Mouse (Mus musculus) intestine, postnatal 0 days (tissue): Measurements from ENCODE around the gene Stk19. TPM values are rescaled to one million over a fixed set of nuclear protein-coding genes. Genes with fewer than 3 reads are reported as not detected.
A peak's percentile ranks its signal among the peaks of the same experiment; 100 is the strongest.
"Not testable (repeated sequence)": the region's sequence is repeated elsewhere in the genome, so short reads cannot be mapped to it uniquely, and the experiment has no call there.

Experiments
- ATAC-seq: fragments of 200-750 bp; cut with Nextera tagmentation; 2 replicates; pipeline ENCODE4 v1.8.0; 2017; ENCODE audit warnings: mild to moderate bottlenecking, moderate TSS enrichment, moderate library complexity
- H3K27ac ChIP-seq: fragments of 300-500 bp; sonication (generic); 2 replicates; pipeline ENCODE4 v1.5.1; 2014; ENCODE audit warnings: mild to moderate bottlenecking, low read depth, low read length, moderate library complexity
- H3K27me3 ChIP-seq: fragments of 300-500 bp; sonication (generic); replicated peaks from 2 replicates; pipeline ENCODE4 v1.6.1; 2014; ENCODE audit warnings: low read length, mixed read lengths; ENCODE audit not compliant: control insufficient read depth, insufficient read depth
- H3K36me3 ChIP-seq: fragments of 300-500 bp; sonication (generic); 2 replicates; pipeline ENCODE4 v1.6.1; 2014; ENCODE audit warnings: mild to moderate bottlenecking, moderate library complexity; ENCODE audit not compliant: control insufficient read depth, insufficient read depth
- H3K4me1 ChIP-seq: fragments of 300-500 bp; sonication (generic); replicated peaks from 2 replicates; pipeline ENCODE4 v1.6.1; 2014; ENCODE audit warnings: antibody characterized with exemption, low read length, mixed read lengths; ENCODE audit not compliant: control insufficient read depth, insufficient read depth
- H3K4me2 ChIP-seq: fragments of 300-500 bp; sonication (generic); replicated peaks from 2 replicates; pipeline ENCODE4 v1.6.1; 2014; ENCODE audit warnings: low read depth, mild to moderate bottlenecking, moderate library complexity
- H3K4me3 ChIP-seq: fragments of 300-500 bp; sonication (generic); 2 replicates; pipeline ENCODE4 v1.5.1; 2014; ENCODE audit warnings: low read depth, low read length
- H3K9ac ChIP-seq: fragments of 300-500 bp; sonication (generic); 2 replicates; pipeline ENCODE4 v1.6.1; 2014; ENCODE audit warnings: mild to moderate bottlenecking, low read depth, low read length
- H3K9me3 ChIP-seq: fragments of 300-500 bp; sonication (generic); 2 replicates; pipeline ENCODE4 v1.6.1; 2016; ENCODE audit warnings: mixed run types; ENCODE audit not compliant: control insufficient read depth
- CTCF ChIP-seq: sonication (generic); IDR thresholded peaks from 2 replicates; pipeline ENCODE4 v1.5.1; 2016; ENCODE audit warnings: low read depth, mild to moderate bottlenecking, control low read depth, antibody characterized with exemption, moderate library complexity
- WGBS: fragments of 180-500 bp; shearing (Covaris S2); extraction: QIAGEN DNeasy Blood & Tissue Kit; methylation state at CpG from one replicate; pipeline ENCODE4 v1.1.7; 2014; 5-methylcytosine and 5-hydroxymethylcytosine counted together
- polyA plus RNA-seq: library from polyadenylated mRNA; unstranded; fragments of >200 nt; fragmentation: Nextera tagmentation; extraction: Ambion mirVana; gene quantifications from 2 replicates; pipeline ENCODE4 v1.2.1, GENCODE M21; 2015

Gene Stk19
- polyA plus RNA-seq, 1 experiment from 2014 or later, result 29.1 TPM

DNA sequence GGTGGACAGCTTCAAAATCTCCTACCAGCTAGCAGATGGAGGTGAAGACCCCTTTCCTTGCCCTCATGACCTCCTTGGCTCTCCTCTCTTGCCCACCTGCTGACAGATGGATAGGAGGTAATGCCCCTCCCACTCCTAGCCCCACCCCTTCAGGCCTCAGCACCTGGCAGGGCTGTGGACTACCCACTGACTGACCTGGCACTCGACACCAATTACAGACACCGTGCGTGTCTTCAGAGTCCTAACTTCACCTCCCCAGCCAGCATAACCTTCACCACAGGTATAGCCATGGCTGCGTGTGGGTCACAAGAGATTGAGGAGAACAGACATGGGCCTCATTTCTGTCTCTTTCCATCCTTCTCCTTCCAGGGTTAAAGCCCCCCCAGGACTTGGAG, 37.2 kb downstream of the Stk19 start:
- Histone ChIP-seq H3K4me3 (no peak overlapping the region), H3K27me3 (no peaks in the 10 kb centered on the region), H3K9ac (no peak overlapping the region), H3K27ac (no peak overlapping the region), H3K4me2 (no peak overlapping the region), H3K36me3 (no peaks in the 10 kb centered on the region), H3K9me3 (no peaks in the 10 kb centered on the region), H3K4me1 (no peaks in the 10 kb centered on the region)
- no peak for ATAC-seq
- WGBS, result 83% methylated on average over 4 of the region's 4 CpGs
- TF ChIP-seq CTCF, result no peak

DNA sequence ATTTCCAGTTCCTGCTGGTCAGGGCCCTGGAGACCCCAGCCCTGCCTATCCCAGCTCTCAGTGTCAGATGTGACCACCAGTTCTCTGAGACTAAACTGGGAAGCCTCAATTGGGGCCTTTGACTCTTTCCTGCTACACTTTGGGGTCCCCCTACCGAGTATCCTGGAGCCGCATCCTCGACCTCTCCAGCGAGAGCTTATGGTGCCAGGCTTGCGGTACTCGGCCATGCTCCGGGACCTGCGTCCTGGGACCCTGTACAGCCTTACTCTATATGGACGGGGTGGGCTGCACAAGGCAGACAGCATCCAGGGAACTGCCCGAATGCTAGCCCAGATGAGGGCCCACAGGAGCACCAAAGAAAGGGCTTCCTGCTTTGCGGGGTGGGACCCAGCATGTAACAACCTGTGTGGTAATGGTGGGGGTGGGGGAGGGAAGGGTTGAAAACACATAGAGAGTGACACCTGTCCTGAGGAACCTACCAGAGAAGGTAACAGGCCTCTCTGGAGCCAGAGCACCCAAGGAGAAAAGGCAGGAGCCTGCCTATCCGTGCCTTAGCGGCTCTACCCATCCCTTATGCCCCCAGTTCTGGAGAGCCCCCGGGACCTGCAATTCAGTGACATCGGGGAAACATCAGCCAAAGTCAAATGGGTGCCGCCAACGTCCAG, 37.7 kb downstream of the Stk19 start:
- H3K4me2 ChIP-seq, result no peak overlapping the region
- H3K9ac ChIP-seq, result no peak overlapping the region
- 92% methylated on average over 14 of the region's 17 CpGs for WGBS
- H3K27ac ChIP-seq, result no peak overlapping the region
- H3K27me3 ChIP-seq, result no peaks in the 10 kb centered on the region
- H3K4me1 ChIP-seq, result no peaks in the 10 kb centered on the region
- TF ChIP-seq CTCF, result no peak
- no peaks in the 10 kb centered on the region for H3K9me3 ChIP-seq
- no peak for ATAC-seq
- H3K36me3 ChIP-seq, result no peaks in the 10 kb centered on the region
- H3K4me3 ChIP-seq, result no peak overlapping the region

DNA sequence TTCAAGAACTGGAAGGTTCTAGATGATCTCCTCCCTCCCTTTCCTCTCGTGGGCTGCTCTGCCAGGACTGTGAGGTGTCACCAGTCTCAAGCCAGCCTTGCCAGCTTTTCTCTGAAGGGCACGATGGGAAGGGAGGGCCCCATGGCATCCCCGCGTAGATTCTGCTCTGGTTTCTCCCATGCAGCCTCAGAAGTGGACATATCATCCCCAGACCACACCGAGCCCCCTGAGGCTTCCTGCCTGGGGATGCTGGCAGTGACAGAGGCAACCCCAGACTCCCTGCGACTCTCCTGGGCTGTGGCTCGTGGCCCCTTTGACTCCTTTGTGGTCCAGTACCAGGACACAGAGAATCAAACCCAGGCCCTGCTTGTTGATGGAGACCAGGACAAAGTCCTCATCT, 38.7 kb downstream of the Stk19 start:
- not testable (repeated sequence) for H3K36me3 ChIP-seq, H3K27me3 ChIP-seq, H3K4me1 ChIP-seq, ATAC-seq, H3K9me3 ChIP-seq, H3K4me2 ChIP-seq, H3K4me3 ChIP-seq, H3K27ac ChIP-seq, H3K9ac ChIP-seq
- WGBS, result 86% methylated on average over 6 of the region's 7 CpGs

DNA sequence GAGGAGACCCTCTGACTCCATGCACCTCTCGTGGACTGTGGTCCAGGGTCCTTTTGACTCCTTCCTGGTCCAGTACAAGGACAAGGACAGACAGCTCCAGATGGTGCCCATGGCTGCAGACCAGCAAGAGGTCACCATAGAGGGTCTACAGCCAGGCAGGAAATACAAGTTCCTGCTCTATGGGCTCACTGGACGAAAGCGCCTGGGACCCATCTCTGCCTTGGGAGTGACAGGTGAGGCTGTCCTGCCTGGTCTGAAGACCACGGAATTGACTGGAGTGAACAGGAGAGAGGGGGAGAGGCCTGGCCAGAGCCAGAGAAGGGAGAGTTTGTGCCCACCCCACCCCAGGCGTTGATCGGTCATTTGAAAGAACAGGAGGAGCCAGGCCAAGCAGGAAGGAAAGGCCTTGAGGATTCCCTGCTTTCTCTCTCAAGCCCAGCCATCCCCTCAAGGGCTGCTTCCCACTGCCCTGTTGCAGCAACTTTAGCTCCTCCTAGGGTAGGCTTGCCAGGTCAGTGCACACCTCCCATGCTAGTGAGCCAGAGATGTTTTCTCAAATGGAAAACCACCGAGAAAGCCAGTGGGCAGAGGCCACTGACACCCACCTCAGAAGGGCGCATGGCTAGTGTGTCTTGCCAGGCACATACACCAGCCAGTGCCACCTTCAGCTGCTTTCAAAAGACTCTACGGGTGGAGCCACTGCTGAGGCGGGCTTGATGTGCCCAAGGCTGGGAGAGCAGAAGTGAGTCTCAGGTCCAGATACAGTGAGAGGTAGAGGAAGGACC, 39.3 kb downstream of the Stk19 start:
- H3K36me3 ChIP-seq, H3K27me3 ChIP-seq, ATAC-seq, H3K9me3 ChIP-seq, H3K4me3 ChIP-seq, H3K4me2 ChIP-seq, H3K4me1 ChIP-seq, H3K27ac ChIP-seq, H3K9ac ChIP-seq: not testable (repeated sequence)
- 80% methylated on average over 10 of the region's 10 CpGs for WGBS

DNA sequence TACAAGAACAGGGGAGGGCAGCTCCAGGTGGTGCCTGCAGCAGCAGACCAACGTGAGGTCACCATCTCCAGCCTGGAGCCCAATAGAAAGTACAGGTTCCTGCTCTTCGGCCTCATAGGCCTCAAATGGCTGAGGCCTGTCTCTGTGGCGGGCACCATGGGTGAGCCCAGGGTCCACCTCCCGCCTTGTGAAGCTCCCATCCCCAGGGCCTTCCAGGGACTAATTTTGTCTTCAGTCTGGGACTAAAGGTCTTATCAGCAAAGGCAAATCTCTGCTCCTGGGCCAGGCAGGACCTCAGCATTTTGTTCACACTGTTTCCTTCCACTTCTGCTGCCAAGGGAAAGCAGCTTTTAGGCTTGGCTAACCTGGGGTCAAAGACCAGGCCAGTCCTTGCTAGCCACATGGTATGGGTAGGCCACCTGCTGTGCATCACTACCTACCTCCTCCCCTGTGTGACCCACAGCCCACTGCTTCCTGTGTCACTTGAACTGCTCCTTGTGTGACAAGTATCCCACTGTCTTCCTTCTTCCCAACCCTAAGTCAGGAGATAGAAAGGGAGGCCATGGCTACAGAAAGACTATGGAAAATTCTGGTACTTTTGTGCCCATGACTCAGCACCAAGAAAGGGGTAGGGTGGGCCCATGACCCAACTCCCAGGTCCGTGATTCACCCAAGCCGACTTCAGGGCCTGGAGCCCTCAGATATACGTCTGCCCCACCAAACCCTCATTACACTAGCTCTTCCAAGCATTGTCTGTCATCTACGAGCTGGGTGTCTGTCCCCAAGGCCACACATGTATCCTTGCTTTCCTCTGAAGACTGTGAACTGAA, 40.2 kb downstream of the Stk19 start:
- TF ChIP-seq CTCF, result no peak
- no peak overlapping the region for H3K4me2 ChIP-seq
- WGBS, result 88% methylated on average over 8 of the region's 8 CpGs

DNA sequence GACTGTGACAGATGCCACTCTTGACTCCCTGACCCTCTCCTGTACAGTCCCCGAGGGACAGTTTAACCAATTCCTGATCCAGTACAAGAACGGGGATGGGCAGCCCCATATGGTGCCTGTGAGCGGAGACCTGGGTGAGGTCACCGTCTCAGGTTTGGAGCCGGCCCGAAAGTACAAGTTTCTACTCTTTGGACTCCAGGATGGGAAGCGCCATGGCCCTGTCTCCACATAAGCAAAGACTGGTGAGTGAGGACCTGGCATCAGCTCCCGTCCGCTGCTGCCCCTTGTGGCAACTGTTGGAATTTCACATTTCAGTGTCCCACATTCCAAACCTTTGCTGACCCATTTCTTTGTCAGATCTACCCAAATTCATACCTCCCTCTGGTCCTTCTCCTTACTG, 41.1 kb downstream of the Stk19 start:
- Histone ChIP-seq H3K36me3 (no peaks in the 10 kb centered on the region), H3K4me1 (no peaks in the 10 kb centered on the region), H3K4me3 (no peak overlapping the region), H3K27me3 (no peaks in the 10 kb centered on the region), H3K4me2 (no peak overlapping the region), H3K9me3 (no peaks in the 10 kb centered on the region), H3K9ac (no peak overlapping the region), H3K27ac (no peak overlapping the region)
- 71% methylated on average over 9 of the region's 9 CpGs for WGBS
- no peak for ATAC-seq
- peak; percentile 72 for TF ChIP-seq CTCF

More for the DNA sequence above, 40.2 kb downstream of the Stk19 start:
- Histone ChIP-seq H3K4me1 (no peaks in the 10 kb centered on the region), H3K4me3 (no peak overlapping the region), H3K9ac (no peak overlapping the region), H3K36me3 (no peaks in the 10 kb centered on the region), H3K27me3 (no peaks in the 10 kb centered on the region), H3K27ac (no peak overlapping the region), H3K9me3 (no peaks in the 10 kb centered on the region)
- ATAC-seq, result no peak
